Mouse (Mus musculus) midbrain, embryonic 10.5 days (tissue): Measurements from ENCODE around the gene Prg2. TPM values are rescaled to one million over a fixed set of nuclear protein-coding genes. Genes with fewer than 3 reads are reported as not detected.

Experiments
- DNase-seq: peaks from one replicate; pipeline ENCODE4 v3.0.0-alpha.2; 2017; ENCODE audit warnings: low spot score
- H3K27ac ChIP-seq: fragments of 300-500 bp; sonication (generic); replicated peaks from 2 replicates; pipeline ENCODE4 v1.5.1; 2016; ENCODE audit warnings: mild to moderate bottlenecking
- H3K27me3 ChIP-seq: fragments of 300-500 bp; sonication (generic); 2 replicates; pipeline ENCODE4 v1.6.1; 2016; ENCODE audit warnings: low read depth, mild to moderate bottlenecking; ENCODE audit not compliant: poor library complexity, severe bottlenecking
- H3K36me3 ChIP-seq: fragments of 300-500 bp; sonication (generic); 2 replicates; pipeline ENCODE4 v1.6.1; 2016; ENCODE audit warnings: mild to moderate bottlenecking, moderate library complexity
- H3K4me1 ChIP-seq: fragments of 300-500 bp; sonication (generic); 2 replicates; pipeline ENCODE4 v1.6.1; 2016
- H3K4me3 ChIP-seq: fragments of 300-500 bp; sonication (generic); 2 replicates; pipeline ENCODE4 v1.5.1; 2016; ENCODE audit warnings: mild to moderate bottlenecking, moderate library complexity
- H3K9me3 ChIP-seq: fragments of 300-500 bp; sonication (generic); replicated peaks from 2 replicates; pipeline ENCODE4 v1.6.1; 2016; ENCODE audit warnings: mild to moderate bottlenecking
- WGBS: fragments of 180-500 bp; shearing (Covaris S2); methylation state at CpG from one replicate; pipeline ENCODE4 v1.1.7; 2016; 5-methylcytosine and 5-hydroxymethylcytosine counted together
- polyA plus RNA-seq: library from polyadenylated mRNA; unstranded; fragments of >200 nt; fragmentation: Nextera tagmentation; extraction: Ambion mirVana; gene quantifications from 2 replicates; pipeline ENCODE4 v1.2.1, GENCODE M21; 2016

Prg2 gene
- polyA plus RNA-seq, 1 experiment from 2014 or later, result not detected

DNA sequence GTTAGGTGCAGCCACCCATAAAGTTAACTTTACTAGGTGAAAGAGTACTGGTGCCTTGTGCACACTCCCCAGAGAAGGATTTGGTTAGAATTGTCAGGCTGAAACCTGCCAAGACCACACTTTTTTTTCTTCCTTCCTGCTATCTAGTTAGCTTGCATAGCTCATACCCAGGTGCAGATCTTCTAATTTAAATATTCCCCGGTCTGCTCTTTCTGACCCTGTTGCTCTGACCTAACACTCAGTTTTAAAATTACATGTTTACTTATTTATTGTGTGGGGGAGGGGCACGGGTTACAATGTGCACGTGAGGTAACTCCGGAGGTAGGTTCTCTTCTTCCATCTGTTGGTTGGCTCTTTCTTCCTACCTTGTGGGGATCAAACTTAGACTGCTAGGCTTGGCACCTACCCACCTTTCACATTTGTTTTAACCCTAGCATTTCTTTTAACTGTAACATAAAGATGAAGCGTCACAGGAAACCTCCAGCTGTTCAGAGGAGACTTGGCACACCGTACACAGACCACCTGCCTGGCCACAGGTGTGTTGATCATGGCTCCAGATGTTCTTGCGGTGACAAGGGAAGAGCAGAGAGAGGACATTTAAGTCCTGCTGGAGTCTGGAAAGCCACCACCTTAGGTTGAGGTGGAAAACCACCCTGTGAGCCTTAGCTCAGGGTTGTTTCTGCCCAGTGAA is 16.0 kb upstream of the Prg2 start:
- Histone ChIP-seq H3K4me3 (no peak overlapping the region), H3K27ac (peak overlapping the region; percentile 65), H3K4me1 (peaks cover 28% of the 10 kb centered on the region), H3K27me3 (no peaks in the 10 kb centered on the region), H3K9me3 (no peaks in the 10 kb centered on the region), H3K36me3 (no peaks in the 10 kb centered on the region)
- 91% methylated on average over 7 of the region's 7 CpGs for WGBS
- DNase-seq, result no peak

DNA sequence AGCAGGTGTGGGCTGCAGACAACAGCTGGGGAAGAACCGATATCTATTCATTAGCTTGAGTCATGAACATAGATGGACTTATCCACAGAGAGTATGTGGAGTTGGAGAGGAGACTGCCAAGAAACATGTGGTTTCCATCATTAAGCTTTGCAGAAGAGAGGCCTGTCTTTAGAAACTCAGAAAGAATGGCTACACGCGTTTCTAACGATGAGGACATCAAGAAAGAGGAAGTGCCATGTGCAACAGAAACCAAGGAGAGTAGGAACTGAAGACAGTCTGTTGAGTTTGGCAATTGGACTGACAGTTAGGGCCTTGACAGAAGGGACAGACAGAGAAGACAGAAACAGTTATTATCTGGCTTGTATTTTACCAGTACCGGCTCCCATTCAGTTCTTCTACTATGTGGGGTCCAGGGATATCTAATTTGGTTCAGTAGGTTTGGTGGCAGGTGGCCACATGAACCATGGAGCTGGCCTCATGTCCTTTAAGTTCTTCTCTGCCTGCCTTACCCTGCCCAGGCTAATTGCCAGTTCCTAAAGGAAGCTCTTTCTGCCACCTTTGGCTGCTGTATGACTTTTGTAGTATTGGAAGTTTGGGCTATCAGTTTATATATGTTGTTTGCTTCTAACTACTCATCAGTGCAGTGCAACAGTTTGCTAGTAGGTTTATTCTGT is 12.8 kb upstream of the Prg2 start:
- 90% methylated on average over 5 of the region's 5 CpGs for WGBS
- no peak overlapping the region for H3K4me3 ChIP-seq

GRCm38 (mm10) chr2:84975580-84975979 is 4.7 kb upstream of the Prg2 start:
- Histone ChIP-seq H3K27ac (no peak overlapping the region), H3K4me1 (no peaks in the 10 kb centered on the region), H3K4me3 (no peak overlapping the region), H3K36me3 (no peaks in the 10 kb centered on the region), H3K27me3 (no peaks in the 10 kb centered on the region), H3K9me3 (no peaks in the 10 kb centered on the region)
- no peak for DNase-seq
- 86% methylated on average over 2 of the region's 2 CpGs for WGBS

More for the DNA sequence above, 12.8 kb upstream of the Prg2 start:
- DNase-seq, result no peak
- H3K27me3 ChIP-seq, result no peaks in the 10 kb centered on the region
- no peaks in the 10 kb centered on the region for H3K9me3 ChIP-seq
- no peaks in the 10 kb centered on the region for H3K36me3 ChIP-seq
- no peak overlapping the region for H3K27ac ChIP-seq
- H3K4me1 ChIP-seq, result peaks cover 16% of the 10 kb centered on the region

DNA sequence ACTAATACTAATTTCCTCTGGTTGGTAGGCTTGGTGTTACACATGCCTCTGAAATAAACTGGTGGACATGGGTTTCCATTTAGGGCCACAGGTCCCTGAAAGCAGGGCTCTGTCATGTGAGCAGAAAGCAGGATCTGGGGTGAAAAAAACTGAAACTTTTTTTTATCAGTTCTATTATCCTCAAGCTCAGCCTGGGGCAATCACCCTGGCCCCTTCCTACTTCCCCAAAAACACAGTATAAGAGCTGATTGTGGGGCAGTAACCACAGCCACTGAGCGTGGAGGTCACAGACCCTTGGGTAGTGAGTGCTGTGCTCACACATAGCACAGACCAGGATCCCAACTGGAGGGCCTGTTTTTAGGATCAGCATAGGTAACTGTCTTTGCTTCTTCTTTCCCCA is 7.7 kb downstream of the Prg2 start, which contains the start of gene Prg3:
Prg3 (plus strand) TSS at position 286 of the 400 bp plus-strand sequence.
- DNase-seq, result no peak
- no peak within 1 kb of the TSS for H3K27ac ChIP-seq
- no peak within 1 kb of the TSS for H3K4me3 ChIP-seq
- WGBS, result 88% methylated on average over 1 of the region's 1 CpGs
- H3K36me3 ChIP-seq, result no peaks in the 10 kb centered on the region
- H3K27me3 ChIP-seq, result no peaks in the 10 kb centered on the region
- no peaks in the 10 kb centered on the region for H3K4me1 ChIP-seq
- H3K9me3 ChIP-seq, result no peaks in the 10 kb centered on the region

GRCm38 (mm10) chr2:84996376-84996775 is 16.1 kb downstream of the Prg2 start:
- Histone ChIP-seq H3K9me3 (no peaks in the 10 kb centered on the region), H3K27me3 (no peaks in the 10 kb centered on the region), H3K27ac (no peak overlapping the region), H3K4me3 (no peak overlapping the region), H3K4me1 (no peaks in the 10 kb centered on the region), H3K36me3 (no peaks in the 10 kb centered on the region)
- WGBS, result 90% methylated on average over 2 of the region's 2 CpGs
- DNase-seq, result no peak

DNA sequence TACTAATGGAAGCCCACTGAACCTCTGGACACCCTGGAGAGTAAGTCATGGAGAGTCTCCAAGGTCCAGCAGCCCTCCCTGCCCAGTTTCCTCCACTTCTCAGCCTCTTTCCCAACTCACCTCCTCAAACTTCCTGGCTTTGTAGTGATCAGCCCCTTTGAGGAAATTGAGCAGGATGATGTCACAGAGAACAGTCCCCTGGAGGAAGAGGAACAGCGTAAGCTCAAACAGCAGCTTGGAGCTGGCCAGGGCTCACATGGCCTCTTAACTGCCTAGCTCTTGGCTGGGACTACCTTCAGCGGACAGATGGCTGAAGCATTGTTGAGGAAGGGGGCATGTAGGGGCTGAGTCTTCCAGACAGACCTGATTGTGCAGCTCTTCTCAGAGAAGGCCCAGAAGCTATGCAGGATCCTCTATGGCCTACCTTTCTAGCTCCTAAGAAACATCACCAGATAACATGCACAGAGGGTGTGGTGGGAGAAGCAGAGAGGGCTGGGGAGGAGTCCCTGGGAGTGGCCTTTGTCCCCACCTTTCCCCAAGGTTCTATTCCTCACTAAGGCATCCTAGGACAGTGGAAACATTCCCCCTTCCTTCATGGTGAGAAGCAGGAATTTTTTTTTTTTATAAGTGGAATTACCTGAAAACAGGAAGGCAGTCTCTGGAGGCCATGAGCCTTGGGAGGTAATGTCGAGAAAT is 19.4 kb downstream of the Prg2 start:
- no peaks in the 10 kb centered on the region for H3K4me1 ChIP-seq
- H3K27me3 ChIP-seq, result no peaks in the 10 kb centered on the region
- 84% methylated on average over 3 of the region's 3 CpGs for WGBS
- H3K27ac ChIP-seq, result no peak overlapping the region
- no peaks in the 10 kb centered on the region for H3K36me3 ChIP-seq
- no peak for DNase-seq
- no peak overlapping the region for H3K4me3 ChIP-seq
- no peaks in the 10 kb centered on the region for H3K9me3 ChIP-seq

GRCm38 (mm10) chr2:85001497-85001896 is 21.2 kb downstream of the Prg2 start:
- DNase-seq, result no peak
- H3K36me3 ChIP-seq, result no peaks in the 10 kb centered on the region
- no peaks in the 10 kb centered on the region for H3K27me3 ChIP-seq
- H3K27ac ChIP-seq, result no peak overlapping the region
- H3K4me1 ChIP-seq, result no peaks in the 10 kb centered on the region
- no peak overlapping the region for H3K4me3 ChIP-seq
- H3K9me3 ChIP-seq, result no peaks in the 10 kb centered on the region
- 81% methylated on average over 13 of the region's 13 CpGs for WGBS

- Histone ChIP-seq H3K27me3 (no peaks in the 10 kb centered on the region), H3K27ac (no peak overlapping the region), H3K4me3 (no peak overlapping the region), H3K9me3 (no peaks in the 10 kb centered on the region), H3K4me1 (no peaks in the 10 kb centered on the region), H3K36me3 (no peaks in the 10 kb centered on the region)
- WGBS, result 86% methylated on average over 7 of the region's 8 CpGs
- no peak for DNase-seq
Observed at GRCm38 (mm10) chr2:85002575-85002974, 22.3 kb downstream of the Prg2 start.

- Histone ChIP-seq H3K36me3 (no peaks in the 10 kb centered on the region), H3K4me3 (no peak overlapping the region), H3K27ac (no peak overlapping the region), H3K27me3 (no peaks in the 10 kb centered on the region), H3K4me1 (no peaks in the 10 kb centered on the region), H3K9me3 (no peaks in the 10 kb centered on the region)
- WGBS, result 90% methylated on average over 4 of the region's 4 CpGs
- DNase-seq, result no peak
Observed at GRCm38 (mm10) chr2:85004341-85004740, 24.1 kb downstream of the Prg2 start.

- Histone ChIP-seq H3K27ac (no peak overlapping the region), H3K4me1 (no peaks in the 10 kb centered on the region), H3K9me3 (no peaks in the 10 kb centered on the region), H3K27me3 (no peaks in the 10 kb centered on the region), H3K4me3 (no peak overlapping the region), H3K36me3 (no peaks in the 10 kb centered on the region)
- DNase-seq, result no peak
- WGBS, result 85% methylated on average over 7 of the region's 7 CpGs
Observed at GRCm38 (mm10) chr2:85006600-85006999, 26.3 kb downstream of the Prg2 start.

DNA sequence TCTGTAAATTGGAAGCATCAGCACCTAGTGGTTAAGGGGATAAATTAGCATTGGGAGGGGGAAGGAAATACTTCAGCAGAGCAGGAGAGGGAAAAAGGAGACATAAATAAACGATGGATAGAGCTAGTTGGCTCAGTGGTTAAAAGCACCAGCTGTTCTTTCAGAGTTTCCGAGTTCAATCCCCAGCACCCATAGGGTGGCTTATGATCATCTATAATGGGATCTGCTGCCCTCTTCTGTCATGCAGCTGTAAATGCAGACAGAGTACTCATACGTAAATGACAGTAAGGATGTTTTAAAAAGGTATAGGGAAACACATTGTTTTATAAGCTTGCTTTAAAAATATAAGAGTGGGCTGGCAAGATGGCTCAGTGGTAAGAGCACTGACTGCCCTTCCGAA is 27.5 kb downstream of the Prg2 start:
- 27% methylated on average over 4 of the region's 4 CpGs for WGBS
- no peaks in the 10 kb centered on the region for H3K9me3 ChIP-seq
- H3K36me3 ChIP-seq, result no peaks in the 10 kb centered on the region
- no peaks in the 10 kb centered on the region for H3K27me3 ChIP-seq
- no peaks in the 10 kb centered on the region for H3K4me1 ChIP-seq
- H3K27ac ChIP-seq, result no peak overlapping the region
- H3K4me3 ChIP-seq, result no peak overlapping the region
- no peak for DNase-seq

GRCm38 (mm10) chr2:85009212-85009611 is 29.0 kb downstream of the Prg2 start:
- Histone ChIP-seq H3K4me3 (no peak overlapping the region), H3K9me3 (no peaks in the 10 kb centered on the region), H3K27me3 (no peaks in the 10 kb centered on the region), H3K36me3 (no peaks in the 10 kb centered on the region), H3K4me1 (no peaks in the 10 kb centered on the region), H3K27ac (no peak overlapping the region)
- WGBS, result 86% methylated on average over 2 of the region's 2 CpGs
- DNase-seq, result no peak
